Mouse (Mus musculus) stomach, embryonic 15.5 days (tissue): ENCODE measurements around the gene Chrnb1. TPM values are rescaled to one million over a fixed set of nuclear protein-coding genes. Genes with fewer than 3 reads are reported as not detected.

Source experiments
- ATAC-seq: fragments of 200-750 bp; cut with Nextera tagmentation; 2 replicates; pipeline ENCODE4 v1.8.0; 2017; ENCODE audit warnings: low read depth, moderate number of reproducible peaks, moderate TSS enrichment; ENCODE audit not compliant: insufficient read depth, low FRiP score
- H3K27ac ChIP-seq: fragments of 300-500 bp; sonication (generic); 2 replicates; pipeline ENCODE4 v1.5.1; 2015; ENCODE audit warnings: mild to moderate bottlenecking, inconsistent platforms
- H3K27me3 ChIP-seq: fragments of 300-500 bp; sonication (generic); replicated peaks from 2 replicates; pipeline ENCODE4 v1.6.1; 2015; ENCODE audit warnings: inconsistent platforms
- H3K36me3 ChIP-seq: fragments of 300-500 bp; sonication (generic); 2 replicates; pipeline ENCODE4 v1.6.1; 2015; ENCODE audit warnings: inconsistent platforms
- H3K4me1 ChIP-seq: fragments of 300-500 bp; sonication (generic); 2 replicates; pipeline ENCODE4 v1.6.1; 2015; ENCODE audit warnings: inconsistent platforms
- H3K4me2 ChIP-seq: fragments of 300-500 bp; sonication (generic); 2 replicates; pipeline ENCODE4 v1.6.1; 2015; ENCODE audit warnings: mild to moderate bottlenecking, inconsistent platforms
- H3K4me3 ChIP-seq: fragments of 300-500 bp; sonication (generic); replicated peaks from 2 replicates; pipeline ENCODE4 v1.5.1; 2015; ENCODE audit warnings: inconsistent platforms
- H3K9ac ChIP-seq: fragments of 300-500 bp; sonication (generic); 2 replicates; pipeline ENCODE4 v1.6.1; 2015; ENCODE audit warnings: inconsistent platforms
- H3K9me3 ChIP-seq: fragments of 300-500 bp; sonication (generic); 2 replicates; pipeline ENCODE4 v1.6.1; 2016; ENCODE audit warnings: inconsistent platforms
- WGBS: fragments of 180-500 bp; shearing (Covaris S2); methylation state at CpG from one replicate; pipeline ENCODE4 v1.1.7; 2015; 5-methylcytosine and 5-hydroxymethylcytosine counted together
- polyA plus RNA-seq: library from polyadenylated mRNA; unstranded; fragments of >200 nt; fragmentation: Nextera tagmentation; extraction: Ambion mirVana; gene quantifications from 2 replicates; pipeline ENCODE4 v1.2.1, GENCODE M21; 2015

Gene Chrnb1
- polyA plus RNA-seq, 1 experiment from 2014 or later = 5.1 TPM

- Histone ChIP-seq H3K4me3 (no peak overlapping the region), H3K4me2 (no peak overlapping the region), H3K27ac (no peak overlapping the region), H3K9me3 (no peaks in the 10 kb centered on the region), H3K27me3 (no peaks in the 10 kb centered on the region), H3K9ac (no peak overlapping the region), H3K36me3 (no peaks in the 10 kb centered on the region), H3K4me1 (peaks cover 3% of the 10 kb centered on the region; the same call in 1 of the 2 replicates)
- WGBS = 70% methylated on average over 5 of the region's 5 CpGs
- ATAC-seq = no peak
These were observed 4.3 kb downstream of the Chrnb1 start for GRCm38 (mm10) chr11:69791420-69791819.

- 59% methylated on average over 5 of the region's 5 CpGs for WGBS
- Histone ChIP-seq H3K9ac (no peak overlapping the region), H3K9me3 (no peaks in the 10 kb centered on the region), H3K4me1 (no peaks in the 10 kb centered on the region), H3K36me3 (no peaks in the 10 kb centered on the region), H3K4me2 (no peak overlapping the region), H3K27me3 (no peaks in the 10 kb centered on the region), H3K4me3 (no peak overlapping the region), H3K27ac (no peak overlapping the region)
- ATAC-seq = no peak
These were observed 6.3 kb downstream of the Chrnb1 start for GRCm38 (mm10) chr11:69789431-69789830.

GRCm38 (mm10) chr11:69787306-69787705 is 8.4 kb downstream of the Chrnb1 start:
- no peak for ATAC-seq
- Histone ChIP-seq H3K4me2 (no peak overlapping the region), H3K9me3 (no peaks in the 10 kb centered on the region), H3K4me3 (no peak overlapping the region), H3K36me3 (no peaks in the 10 kb centered on the region), H3K4me1 (no peaks in the 10 kb centered on the region), H3K9ac (no peak overlapping the region), H3K27ac (no peak overlapping the region), H3K27me3 (no peaks in the 10 kb centered on the region)
- WGBS = 89% methylated on average over 5 of the region's 5 CpGs

- H3K4me2 ChIP-seq = peak overlapping the region; percentile 44
- 29% methylated on average over 15 of the region's 15 CpGs for WGBS
- H3K27ac ChIP-seq = peak overlapping the region; percentile 6; the same call in 1 of the 2 replicates
- peak; percentile 66 for ATAC-seq
- H3K9me3 ChIP-seq = no peaks in the 10 kb centered on the region
- H3K4me3 ChIP-seq = peak overlapping the region; percentile 12
- no peaks in the 10 kb centered on the region for H3K4me1 ChIP-seq
- H3K27me3 ChIP-seq = no peaks in the 10 kb centered on the region
- no peak overlapping the region for H3K9ac ChIP-seq
- no peaks in the 10 kb centered on the region for H3K36me3 ChIP-seq
These were observed 10.9 kb downstream of the Chrnb1 start for GRCm38 (mm10) chr11:69784793-69785272.

GRCm38 (mm10) chr11:69781828-69782227 is 13.9 kb downstream of the Chrnb1 start:
- Histone ChIP-seq H3K4me1 (0 out of 2 replicates have a peak, but pooled peaks cover 5% of the 10 kb centered on the region), H3K9me3 (no peaks in the 10 kb centered on the region), H3K27ac (no peak overlapping the region), H3K27me3 (no peaks in the 10 kb centered on the region), H3K4me2 (no peak overlapping the region), H3K36me3 (no peaks in the 10 kb centered on the region; the same call in 1 of the 2 replicates), H3K4me3 (no peak overlapping the region), H3K9ac (no peak overlapping the region)
- no peak for ATAC-seq
- WGBS = 27% methylated on average over 4 of the region's 4 CpGs

- Histone ChIP-seq H3K36me3 (no peaks in the 10 kb centered on the region; the same call in 1 of the 2 replicates), H3K27ac (no peak overlapping the region), H3K4me1 (0 out of 2 replicates have a peak, but pooled peaks cover 5% of the 10 kb centered on the region), H3K9ac (no peak overlapping the region), H3K4me3 (no peak overlapping the region), H3K27me3 (no peaks in the 10 kb centered on the region), H3K9me3 (no peaks in the 10 kb centered on the region), H3K4me2 (no peak overlapping the region)
- no peak for ATAC-seq
- WGBS = 44% methylated on average over 7 of the region's 7 CpGs
These were observed 16.8 kb downstream of the Chrnb1 start for GRCm38 (mm10) chr11:69778985-69779384.

GRCm38 (mm10) chr11:69778258-69778982 is 17.3 kb downstream of the Chrnb1 start:
- no peak for ATAC-seq
- H3K4me2 ChIP-seq = no peak overlapping the region
- 71% methylated on average over 23 of the region's 23 CpGs for WGBS
- no peak overlapping the region for H3K27ac ChIP-seq
- no peaks in the 10 kb centered on the region for H3K27me3 ChIP-seq
- H3K4me3 ChIP-seq = no peak overlapping the region
- H3K4me1 ChIP-seq = 0 out of 2 replicates have a peak, but pooled peaks cover 5% of the 10 kb centered on the region
- no peaks in the 10 kb centered on the region; the same call in 1 of the 2 replicates for H3K36me3 ChIP-seq
- no peak overlapping the region for H3K9ac ChIP-seq
- H3K9me3 ChIP-seq = no peaks in the 10 kb centered on the region

GRCm38 (mm10) chr11:69777504-69778257 is 18.1 kb downstream of the Chrnb1 start:
- no peaks in the 10 kb centered on the region; the same call in 1 of the 2 replicates for H3K36me3 ChIP-seq
- H3K9me3 ChIP-seq = no peaks in the 10 kb centered on the region
- 0 out of 2 replicates have a peak, but pooled peaks cover 5% of the 10 kb centered on the region for H3K4me1 ChIP-seq
- no peak overlapping the region for H3K9ac ChIP-seq
- no peak overlapping the region for H3K4me3 ChIP-seq
- H3K4me2 ChIP-seq = no peak overlapping the region
- no peak for ATAC-seq
- no peak overlapping the region for H3K27ac ChIP-seq
- H3K27me3 ChIP-seq = no peaks in the 10 kb centered on the region
- WGBS = 67% methylated on average over 26 of the region's 26 CpGs

GRCm38 (mm10) chr11:69776488-69776887 is 19.3 kb downstream of the Chrnb1 start:
- ATAC-seq = no peak
- H3K27me3 ChIP-seq = no peaks in the 10 kb centered on the region
- no peaks in the 10 kb centered on the region for H3K9me3 ChIP-seq
- H3K27ac ChIP-seq = no peak overlapping the region
- H3K36me3 ChIP-seq = no peaks in the 10 kb centered on the region; the same call in 1 of the 2 replicates
- 0 out of 2 replicates have a peak, but pooled peaks cover 5% of the 10 kb centered on the region for H3K4me1 ChIP-seq
- 76% methylated on average over 20 of the region's 20 CpGs for WGBS
- H3K9ac ChIP-seq = no peak overlapping the region
- H3K4me3 ChIP-seq = no peak overlapping the region
- no peak overlapping the region for H3K4me2 ChIP-seq

GRCm38 (mm10) chr11:69775716-69776115 is 20.0 kb downstream of the Chrnb1 start:
- 0 out of 2 replicates have a peak, but pooled peaks cover 5% of the 10 kb centered on the region for H3K4me1 ChIP-seq
- H3K4me3 ChIP-seq = no peak overlapping the region
- H3K36me3 ChIP-seq = no peaks in the 10 kb centered on the region; the same call in 1 of the 2 replicates
- WGBS = 66% methylated on average over 10 of the region's 10 CpGs
- no peak overlapping the region for H3K9ac ChIP-seq
- no peak for ATAC-seq
- no peak overlapping the region for H3K27ac ChIP-seq
- no peaks in the 10 kb centered on the region for H3K9me3 ChIP-seq
- no peaks in the 10 kb centered on the region for H3K27me3 ChIP-seq
- no peak overlapping the region for H3K4me2 ChIP-seq

- no peak for ATAC-seq
- Histone ChIP-seq H3K9ac (no peak overlapping the region), H3K4me3 (no peak overlapping the region), H3K9me3 (no peaks in the 10 kb centered on the region), H3K4me1 (0 out of 2 replicates have a peak, but pooled peaks cover 5% of the 10 kb centered on the region), H3K36me3 (no peaks in the 10 kb centered on the region; the same call in 1 of the 2 replicates), H3K27me3 (no peaks in the 10 kb centered on the region), H3K27ac (no peak overlapping the region), H3K4me2 (no peak overlapping the region)
- 58% methylated on average over 5 of the region's 5 CpGs for WGBS
These were observed 20.8 kb downstream of the Chrnb1 start for GRCm38 (mm10) chr11:69774961-69775360.

GRCm38 (mm10) chr11:69767625-69767909 is 28.2 kb downstream of the Chrnb1 start:
- H3K36me3 ChIP-seq = no peaks in the 10 kb centered on the region; the same call in 1 of the 2 replicates
- H3K4me3 ChIP-seq = 0 out of 2 replicates have a peak overlapping the region, but pooled peaks have one; percentile 88
- 0 out of 2 replicates have a peak overlapping the region, but pooled peaks have one; percentile 3 for H3K27ac ChIP-seq
- no peaks in the 10 kb centered on the region for H3K9me3 ChIP-seq
- no peaks in the 10 kb centered on the region for H3K27me3 ChIP-seq
- peaks cover 18% of the 10 kb centered on the region for H3K4me1 ChIP-seq
- H3K9ac ChIP-seq = no peak overlapping the region
- no peak for ATAC-seq
- peak overlapping the region; percentile 72 for H3K4me2 ChIP-seq
- WGBS = 53% methylated on average over 4 of the region's 4 CpGs
